Mouse (Mus musculus) granulocyte monocyte progenitor cell, adult 5-6 weeks (primary cell): ENCODE data around the gene Parp14. TPM values are rescaled to one million over a fixed set of nuclear protein-coding genes. Genes with fewer than 3 reads are reported as not detected.

Experiments used
- ATAC-seq: replicated peaks from 2 replicates; pipeline ENCODE4 v1.8.0; 2016; ENCODE audit warnings: mild to moderate bottlenecking, moderate TSS enrichment, inconsistent platforms; ENCODE audit not compliant: poor library complexity, severe bottlenecking
- total RNA-seq, 2 experiments: library from RNA; stranded (forward) in 1 of 2; stranded (reverse) in 1 of 2; fragments of 200-712, 200-1000 nt in 1 of 2; fragments of >200 nt in 1 of 2; fragmentation: Nextera tagmentation in 1 of 2; gene quantifications; 2 replicates each; pipeline ENCODE4 v1.2.3; 2014 to 2017

The Parp14 gene
- total RNA-seq, 2 experiments from 2014 or later: 11.7 to 16.7 TPM

DNA sequence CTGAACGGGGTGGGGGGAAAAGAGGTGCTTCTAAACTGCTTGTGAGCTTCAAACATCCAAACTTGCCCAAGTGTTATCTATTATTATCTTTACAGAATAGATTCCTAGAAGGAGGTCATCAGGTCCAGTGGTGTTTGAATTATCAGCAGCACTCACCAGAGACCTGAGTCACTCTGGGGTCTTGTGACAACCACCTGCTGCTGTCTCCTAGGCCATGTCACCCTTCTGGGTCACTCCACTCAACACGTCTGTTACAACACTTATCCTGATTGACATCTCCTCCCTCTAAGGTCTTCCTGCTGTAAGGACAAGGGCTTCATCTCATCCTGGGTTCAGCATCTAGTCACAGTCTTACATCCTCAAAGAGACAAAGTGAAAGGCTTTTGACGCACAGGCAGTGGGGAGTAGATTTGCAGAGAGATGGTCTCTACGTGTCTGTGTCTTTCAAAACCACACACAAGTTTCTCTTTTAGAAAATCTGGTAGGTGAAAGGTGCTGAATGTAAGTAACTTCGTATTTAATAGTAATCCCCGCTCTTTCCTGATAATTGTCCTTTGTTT, 79.3 kb downstream of the Parp14 start:
- ATAC-seq: no peak

DNA sequence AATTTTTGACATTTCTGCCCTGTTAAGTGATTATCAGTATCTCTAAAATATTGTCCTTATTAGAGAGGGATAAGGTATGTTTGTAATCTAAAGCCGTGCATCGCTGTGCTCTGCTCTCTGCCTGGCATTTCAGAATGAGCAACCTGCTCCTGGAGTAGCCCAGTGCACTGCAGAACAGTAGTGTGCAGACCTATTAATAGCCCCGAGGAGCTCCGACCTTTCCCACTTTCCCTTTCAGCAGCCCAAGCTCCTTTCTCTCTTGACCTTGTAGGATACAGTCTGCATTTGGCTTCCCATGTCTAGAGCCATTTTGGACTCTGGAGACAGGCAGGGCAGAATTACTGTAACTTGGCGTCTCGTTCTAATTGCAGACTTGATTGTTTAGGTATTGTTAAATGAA, 83.0 kb downstream of the Parp14 start:
- no peak for ATAC-seq

DNA sequence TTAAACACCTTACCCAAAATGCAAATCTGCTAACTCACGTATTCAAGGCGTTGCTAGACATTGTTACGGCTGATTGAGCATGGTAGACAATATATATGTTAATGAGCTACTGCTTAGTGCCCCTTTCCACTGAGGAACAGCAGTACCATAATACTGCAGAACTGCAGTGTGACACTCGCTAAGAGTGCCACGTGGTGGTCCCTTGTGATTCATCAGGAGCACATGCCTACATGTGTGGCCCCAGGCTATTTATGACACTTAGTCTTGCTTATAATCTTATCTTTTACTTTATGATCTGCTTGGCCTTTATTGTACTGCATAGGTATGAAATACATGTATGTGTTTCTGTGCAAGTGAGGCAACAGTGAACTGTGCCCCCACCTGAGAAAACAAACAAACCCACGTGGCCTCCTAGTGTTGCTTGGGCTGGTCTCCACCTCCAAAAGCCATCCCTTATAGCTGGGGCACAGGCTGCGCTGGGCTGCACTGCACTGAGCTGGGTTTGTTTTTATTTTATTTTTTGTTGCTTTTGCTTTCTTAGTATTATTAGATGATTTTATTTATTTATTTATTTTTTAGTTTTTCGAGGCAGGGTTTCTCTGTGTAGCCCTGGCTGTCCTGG, 83.7 kb downstream of the Parp14 start:
- ATAC-seq: no peak

DNA sequence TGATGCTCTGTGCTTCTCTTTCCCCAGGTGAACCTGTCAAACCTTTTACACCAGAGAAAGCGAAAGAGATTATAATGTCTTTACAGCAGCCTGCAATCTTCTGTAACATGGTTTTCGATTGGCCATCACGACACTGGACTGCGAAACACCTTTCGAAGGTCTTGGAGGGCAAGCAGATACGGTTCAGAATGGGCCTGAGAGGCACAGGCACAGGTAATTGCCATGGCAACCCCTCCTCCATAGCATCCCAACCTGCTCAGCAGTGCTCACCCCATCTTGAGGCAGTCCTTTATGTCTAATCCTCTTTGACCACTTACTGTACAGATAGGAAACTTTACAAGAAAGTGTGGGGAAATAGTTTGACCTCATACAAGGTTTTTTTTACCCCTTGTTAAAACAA, 84.2 kb downstream of the Parp14 start:
- no peak for ATAC-seq

DNA sequence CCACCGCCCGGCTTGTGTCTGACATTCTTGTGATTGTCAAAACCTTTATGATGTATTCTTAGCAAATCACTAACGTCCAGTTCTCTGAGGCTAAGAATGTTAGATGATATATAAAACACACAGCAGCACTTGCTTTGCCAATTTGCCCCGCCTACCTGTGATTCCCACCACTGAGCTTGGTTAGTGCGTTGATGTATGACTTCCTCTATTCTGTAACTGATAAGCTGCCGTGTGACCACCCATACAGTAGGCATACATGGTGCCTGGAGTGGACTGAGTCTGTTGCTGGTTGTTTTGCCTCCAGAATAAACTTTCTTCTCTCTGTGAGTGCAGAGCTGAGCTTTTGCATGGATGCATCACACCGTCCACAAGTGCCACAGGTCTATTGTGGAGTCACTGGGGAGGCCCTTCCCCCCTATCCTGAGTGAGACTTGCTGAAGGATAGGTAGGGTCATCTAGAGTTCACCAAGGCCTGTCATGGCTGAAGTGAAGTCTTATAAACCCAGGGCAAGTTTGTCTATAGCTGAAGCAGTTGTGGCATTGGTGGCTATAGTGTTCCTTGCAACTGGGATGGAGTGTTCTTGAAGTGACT, 87.1 kb downstream of the Parp14 start:
- ATAC-seq: peak; percentile 76

DNA sequence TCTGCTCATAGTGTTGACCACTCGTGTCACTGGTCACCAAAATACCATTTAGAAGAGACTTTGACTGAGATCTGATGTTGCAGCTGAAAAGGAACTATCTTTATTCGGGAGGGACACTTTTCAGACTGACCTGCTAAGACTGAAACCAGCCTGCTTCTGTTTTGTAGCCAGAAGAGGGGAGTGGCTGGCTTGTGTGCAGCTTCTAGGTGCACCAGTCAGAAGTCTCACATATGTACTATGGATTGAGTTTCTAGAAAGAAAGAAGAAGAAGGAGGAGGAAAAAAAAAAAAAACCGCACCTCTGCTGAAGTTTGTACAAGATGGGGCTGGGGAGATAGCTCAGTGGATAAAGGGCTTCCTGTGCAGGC, 88.2 kb downstream of the Parp14 start:
- ATAC-seq: peak; percentile 40; the same call in 1 of the 2 replicates

Other genes with a start within 250 kb of the Parp14 start
- gene Dirc2, start 102.2 kb downstream of the Parp14 start, total RNA-seq (2014; fragmentation: Nextera tagmentation): 24.9 and 31.7 TPM in 2 replicates
- gene Dirc2, start 102.2 kb downstream of the Parp14 start, total RNA-seq (2017): 15.8 and 21.1 TPM in 2 replicates
- 3.0 and 7.8 TPM in 2 replicates for gene Hspbap1, start 101.2 kb downstream of the Parp14 start, total RNA-seq (2014; fragmentation: Nextera tagmentation)
- 5.6 and 7.4 TPM in 2 replicates for gene Hspbap1, start 101.2 kb downstream of the Parp14 start, total RNA-seq (2017)
- gene Parp9, start 66.9 kb upstream of the Parp14 start, total RNA-seq (2014; fragmentation: Nextera tagmentation): 14.7 and 15.7 TPM in 2 replicates
- 20.4 and 24.1 TPM in 2 replicates for gene Parp9, start 66.9 kb upstream of the Parp14 start, total RNA-seq (2017)
- 21.9 and 28.5 TPM in 2 replicates for gene Dtx3l, start 67.6 kb upstream of the Parp14 start, total RNA-seq (2014; fragmentation: Nextera tagmentation)
- gene Dtx3l, start 67.6 kb upstream of the Parp14 start, total RNA-seq (2017): 29.4 and 36.2 TPM in 2 replicates
- 40.6 and 41.1 TPM in 2 replicates for gene Kpna1, start 107.2 kb upstream of the Parp14 start, total RNA-seq (2014; fragmentation: Nextera tagmentation)
- 35.1 and 42.2 TPM in 2 replicates for gene Kpna1, start 107.2 kb upstream of the Parp14 start, total RNA-seq (2017)
- 6.0 and 7.8 TPM in 2 replicates for gene Wdr5b, start 169.6 kb upstream of the Parp14 start, total RNA-seq (2014; fragmentation: Nextera tagmentation)
- gene Wdr5b, start 169.6 kb upstream of the Parp14 start, total RNA-seq (2017): 7.0 and 8.8 TPM in 2 replicates
- gene Fam162a, start 200.1 kb upstream of the Parp14 start, total RNA-seq (2014; fragmentation: Nextera tagmentation): 101 and 196 TPM in 2 replicates
- 79.5 and 114 TPM in 2 replicates for gene Fam162a, start 200.1 kb upstream of the Parp14 start, total RNA-seq (2017)
- gene Ccdc58, start 200.1 kb upstream of the Parp14 start, total RNA-seq (2014; fragmentation: Nextera tagmentation): 61.8 and 98.5 TPM in 2 replicates
- gene Ccdc58, start 200.1 kb upstream of the Parp14 start, total RNA-seq (2017): 107 and 144 TPM in 2 replicates